Comparison of ENCODE assay signal across 9 mouse cellular contexts in the genomic region with DNA sequence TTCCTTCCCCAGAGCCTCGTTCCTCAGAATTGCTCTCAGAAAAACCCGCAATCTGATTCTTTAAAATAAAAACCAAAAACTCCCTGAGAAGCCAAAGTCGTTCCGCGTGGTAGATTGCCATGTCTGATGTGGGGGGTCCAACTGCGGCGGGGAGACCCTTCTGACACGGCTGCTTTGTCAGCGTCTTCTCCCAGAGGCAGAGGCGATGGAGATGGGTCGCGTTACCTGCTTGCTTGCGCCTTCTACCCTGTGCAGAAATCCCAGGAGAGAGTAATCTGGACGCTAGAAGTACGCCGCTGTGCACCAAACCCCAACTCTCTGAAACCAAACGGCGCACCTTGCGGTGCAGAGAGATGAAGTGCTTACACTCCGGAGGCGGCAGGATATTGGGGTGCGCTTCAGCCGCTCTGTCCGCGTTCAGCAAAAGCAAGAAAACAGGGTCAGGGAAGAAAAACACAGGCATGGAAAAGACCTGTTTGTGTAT.
A peak's percentile ranks its signal among the peaks of the same experiment; 100 is the strongest.
DNase-seq lines count a peak whose midpoint lies in the region; ATAC-seq and TF ChIP-seq lines count a peak whose summit lies in the region.
"Had no signal": no experiment of that assay in that cellular context is flagged by ENCODE, and none has a peak within 500 bp of the region (broad histone marks: within the 10 kb centered on the region; RNA-seq: fewer than 3 reads in every experiment).

No protein-coding gene starts in this region.

- no peak for TF ChIP-seq CTCF in brain, embryonic 14.5 days (IDR thresholded peaks at IDR 0.05; ENCODE audit: borderline replicate concordance, extremely low read depth, insufficient read depth, insufficient read length)

- H3K27me3 ChIP-seq in hindbrain, embryonic 16.5 days (replicated peaks; ENCODE audit: control insufficient read depth, insufficient read depth, low read length), result peaks cover 6% of the 10 kb centered on the region
- peaks cover 67% of the 10 kb centered on the region for H3K27me3 ChIP-seq in midbrain, embryonic 13.5 days

- peak; percentile 85 for DNase-seq in heart, adult 11 months
- DNase-seq in heart, adult 18-20 months, result no peak
- peak; percentile 69 for DNase-seq in brain, embryonic 14.5 days (ENCODE audit: low read depth)
- no peak for DNase-seq in thymus, postnatal 14 days
- DNase-seq in cerebellum, adult 9-10 months, result no peak
- DNase-seq in spleen, postnatal 36 days (ENCODE audit: low spot score in 2 of 2), result no peak

- H3K36me3 ChIP-seq in hindbrain, embryonic 16.5 days (ENCODE audit: control insufficient read depth, insufficient read depth, low read length), result no peaks in the 10 kb centered on the region
- no peaks in the 10 kb centered on the region for H3K36me3 ChIP-seq in midbrain, embryonic 13.5 days

- peaks cover 16% of the 10 kb centered on the region for H3K4me1 ChIP-seq in hindbrain, embryonic 16.5 days (ENCODE audit: control insufficient read depth, insufficient read depth, low read depth, low read length)
- peaks cover 54% of the 10 kb centered on the region for H3K4me1 ChIP-seq in midbrain, embryonic 13.5 days (replicated peaks)

- peak overlapping the region; percentile 12 for H3K27ac ChIP-seq in hindbrain, embryonic 16.5 days (ENCODE audit: low read depth, low read length)
- peak overlapping the region; percentile 56; the same call in 1 of the 2 replicates for H3K27ac ChIP-seq in midbrain, embryonic 13.5 days
- H3K27ac ChIP-seq: liver, embryonic 14.5 days had no signal

- no peak overlapping the region for H3K4me3 ChIP-seq in hindbrain, embryonic 16.5 days (ENCODE audit: low read length)
- peak overlapping the region; percentile 25 for H3K4me3 ChIP-seq in midbrain, embryonic 13.5 days (replicated peaks)

- no peak for ATAC-seq in hindbrain, embryonic 16.5 days
- ATAC-seq in midbrain, embryonic 13.5 days, result no peak

- WGBS in hindbrain, embryonic 16.5 days, result 4% methylated on average over 25 of the region's 25 CpGs
- WGBS in midbrain, embryonic 13.5 days, result under 1% methylated on average over 25 of the region's 25 CpGs

- peak overlapping the region; percentile 48 for H3K4me2 ChIP-seq in hindbrain, embryonic 16.5 days (ENCODE audit: low read length)
- H3K4me2 ChIP-seq in midbrain, embryonic 13.5 days (replicated peaks), result peak overlapping the region; percentile 43

- no peak for TF ChIP-seq POLR2A in brain, embryonic 14.5 days (IDR thresholded peaks at IDR 0.05; ENCODE audit: borderline replicate concordance, extremely low read depth, insufficient read depth, insufficient read length, poor library complexity, severe bottlenecking)

- H3K9me3 ChIP-seq in hindbrain, embryonic 16.5 days (ENCODE audit: control insufficient read depth, low read length), result no peaks in the 10 kb centered on the region
- H3K9me3 ChIP-seq in midbrain, embryonic 13.5 days, result no peaks in the 10 kb centered on the region

- peak overlapping the region; percentile 6; the same call in 1 of the 2 replicates for H3K9ac ChIP-seq in hindbrain, embryonic 16.5 days (ENCODE audit: low read depth, low read length)
- 0 out of 2 replicates have a peak overlapping the region, but pooled peaks have one; percentile 19 for H3K9ac ChIP-seq in midbrain, embryonic 13.5 days (replicated peaks)
- H3K9ac ChIP-seq: liver, embryonic 14.5 days had no signal

Comparison
In these comparisons a context has a peak if more than half of its experiments do, and no peak if none do; other contexts are left out.
1. DNase-seq: peak in heart, adult 11 months (single experiment) and brain, embryonic 14.5 days (single experiment); none in heart, adult 18-20 months (0 of 2), thymus, postnatal 14 days (single experiment), cerebellum, adult 9-10 months (single experiment) and spleen, postnatal 36 days (0 of 2).